Mouse (Mus musculus): ENCODE measurements around the gene Nono.

DNA sequence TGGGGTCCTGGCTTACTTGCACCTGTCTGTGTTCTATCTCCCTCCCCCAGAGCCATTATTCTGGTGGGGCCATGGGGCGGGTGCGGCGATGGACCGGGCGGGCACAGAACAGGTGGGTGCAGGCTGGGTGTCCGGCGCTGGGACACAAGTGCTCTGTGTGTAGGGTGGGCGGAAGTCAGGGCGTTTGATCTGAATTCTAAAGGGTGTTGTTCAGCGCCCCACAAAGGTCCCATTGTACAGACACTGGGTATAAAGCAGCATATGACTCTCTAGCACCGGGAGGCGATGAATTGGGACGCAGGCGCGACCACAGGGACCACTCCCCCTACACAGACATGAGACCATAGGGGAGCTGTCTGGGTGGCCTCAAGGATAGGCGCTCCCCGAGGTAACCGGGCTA is 45.7 kb upstream of the Nono start:
- no peak for TF ChIP-seq CTCF (IDR thresholded peaks at IDR 0.05; ENCODE audit: low read depth)
- TF ChIP-seq EP300 (IDR thresholded peaks at IDR 0.05; ENCODE audit: low read depth), result no peak
